In genomic region chr13:43595896-43596295, GRCm38 (mm10) we compare ENCODE assay signal across 9 mouse cellular contexts. TPM values are rescaled to one million over a fixed set of nuclear protein-coding genes. Genes with fewer than 3 reads are reported as not detected.
A peak's percentile ranks its signal among the peaks of the same experiment; 100 is the strongest.
DNase-seq lines count a peak whose midpoint lies in the region; ATAC-seq lines count a peak whose summit lies in the region.
"Had no signal": no experiment of that assay in that cellular context is flagged by ENCODE, and none has a peak within 500 bp of the region (broad histone marks: within the 10 kb centered on the region; RNA-seq: fewer than 3 reads in every experiment).

No protein-coding gene starts in this region.

- no peak for ATAC-seq in hindbrain, embryonic 12.5 days (ENCODE audit: low FRiP score)
- no peak for ATAC-seq in hindbrain, embryonic 14.5 days (ENCODE audit: low FRiP score)
- ATAC-seq in megakaryocyte progenitor cell, adult 5-6 weeks (replicated peaks; ENCODE audit: poor library complexity), result peak; percentile 92

- H3K4me2 ChIP-seq in hindbrain, embryonic 12.5 days (replicated peaks), result no peak overlapping the region
- no peak overlapping the region for H3K4me2 ChIP-seq in hindbrain, embryonic 14.5 days (replicated peaks)
- H3K4me2 ChIP-seq: limb, embryonic 15.5 days had no signal

- H3K36me3 ChIP-seq in hindbrain, embryonic 10.5 days, result no peaks in the 10 kb centered on the region
- H3K36me3 ChIP-seq in hindbrain, embryonic 12.5 days, result no peaks in the 10 kb centered on the region
- no peaks in the 10 kb centered on the region for H3K36me3 ChIP-seq in hindbrain, embryonic 14.5 days (replicated peaks; ENCODE audit: control insufficient read depth, insufficient read depth)
- H3K36me3 ChIP-seq: limb, embryonic 15.5 days had no signal

- H3K4me3 ChIP-seq in hindbrain, embryonic 10.5 days, result no peak overlapping the region
- no peak overlapping the region for H3K4me3 ChIP-seq in hindbrain, embryonic 12.5 days
- H3K4me3 ChIP-seq in hindbrain, embryonic 14.5 days (replicated peaks; ENCODE audit: low read length), result no peak overlapping the region
- H3K4me3 ChIP-seq: limb, embryonic 15.5 days had no signal

- H3K9me3 ChIP-seq in hindbrain, embryonic 10.5 days, result no peaks in the 10 kb centered on the region
- no peaks in the 10 kb centered on the region for H3K9me3 ChIP-seq in hindbrain, embryonic 12.5 days (replicated peaks)
- no peaks in the 10 kb centered on the region for H3K9me3 ChIP-seq in hindbrain, embryonic 14.5 days (ENCODE audit: control insufficient read depth, low read length)
- H3K9me3 ChIP-seq: limb, embryonic 15.5 days had no signal

- no peak overlapping the region for H3K9ac ChIP-seq in hindbrain, embryonic 12.5 days
- no peak overlapping the region for H3K9ac ChIP-seq in hindbrain, embryonic 14.5 days
- H3K9ac ChIP-seq: limb, embryonic 15.5 days had no signal

- H3K27me3 ChIP-seq in hindbrain, embryonic 10.5 days (ENCODE audit: insufficient read depth, poor library complexity, severe bottlenecking), result 0 out of 2 replicates have a peak, but pooled peaks cover 4% of the 10 kb centered on the region
- H3K27me3 ChIP-seq in hindbrain, embryonic 12.5 days, result no peaks in the 10 kb centered on the region
- H3K27me3 ChIP-seq in hindbrain, embryonic 14.5 days (ENCODE audit: control insufficient read depth, insufficient read depth, low read length), result no peaks in the 10 kb centered on the region
- H3K27me3 ChIP-seq: limb, embryonic 15.5 days had no signal

- no peak overlapping the region for H3K27ac ChIP-seq in hindbrain, embryonic 10.5 days
- H3K27ac ChIP-seq in hindbrain, embryonic 12.5 days, result no peak overlapping the region
- no peak overlapping the region for H3K27ac ChIP-seq in hindbrain, embryonic 14.5 days
- H3K27ac ChIP-seq: limb, embryonic 15.5 days had no signal

- 62% methylated on average over 4 of the region's 4 CpGs for WGBS in hindbrain, embryonic 10.5 days
- WGBS in hindbrain, embryonic 12.5 days, result 59% methylated on average over 4 of the region's 4 CpGs
- WGBS in hindbrain, embryonic 14.5 days, result 55% methylated on average over 4 of the region's 4 CpGs

- peaks cover 3% of the 10 kb centered on the region; the same call in 1 of the 2 replicates for H3K4me1 ChIP-seq in hindbrain, embryonic 10.5 days (replicated peaks)
- H3K4me1 ChIP-seq in hindbrain, embryonic 12.5 days, result no peaks in the 10 kb centered on the region
- H3K4me1 ChIP-seq in hindbrain, embryonic 14.5 days (replicated peaks; ENCODE audit: control insufficient read depth, insufficient read depth, low read length), result 0 out of 2 replicates have a peak, but pooled peaks cover 3% of the 10 kb centered on the region

- DNase-seq in hindbrain, embryonic 10.5 days (ENCODE audit: low spot score), result peak; percentile 56
- peak; percentile 67 for DNase-seq in A20 (ENCODE audit: low read depth, low spot score)
- DNase-seq in T-cell, adult 2 months (ENCODE audit: low spot score), result peak; percentile 50
- DNase-seq in cerebellum, postnatal 36 days, result peak; percentile 68 to 79
- DNase-seq in hindbrain, embryonic 14.5 days (ENCODE audit: low spot score), result peak; percentile 81
- DNase-seq in urinary bladder, postnatal 36 days (ENCODE audit: low spot score in 2 of 2), result peak; percentile 47 to 54

RNA-seq across cellular contexts. Expression of gene Rnf182, which starts 19.6 kb away (rescaled TPM):
- 4.6 and 6.6 TPM in 2 replicates for polyA plus RNA-seq in hindbrain, embryonic 10.5 days (2016; fragmentation: Nextera tagmentation; extraction: Ambion mirVana)
- 17.7 TPM in 2 replicates for polyA plus RNA-seq in hindbrain, embryonic 12.5 days (2016; fragmentation: Nextera tagmentation; extraction: Ambion mirVana)
- polyA plus RNA-seq in hindbrain, embryonic 14.5 days (2014; fragmentation: Nextera tagmentation; extraction: Ambion mirVana), result 35.6 and 35.8 TPM in 2 replicates
- not detected in 2 replicates for total RNA-seq in megakaryocyte progenitor cell, adult 5-6 weeks (2015)
- total RNA-seq in megakaryocyte progenitor cell, adult 5-6 weeks (2017), result not detected in 2 replicates

RNA-seq across cellular contexts. Expression of gene Mcur1, which starts 35.9 kb away (rescaled TPM):
- 7.3 and 8.9 TPM in 2 replicates for polyA plus RNA-seq in hindbrain, embryonic 10.5 days (2016; fragmentation: Nextera tagmentation; extraction: Ambion mirVana)
- 12.4 and 13.0 TPM in 2 replicates for polyA plus RNA-seq in hindbrain, embryonic 12.5 days (2016; fragmentation: Nextera tagmentation; extraction: Ambion mirVana)
- 8.6 and 9.5 TPM in 2 replicates for polyA plus RNA-seq in hindbrain, embryonic 14.5 days (2014; fragmentation: Nextera tagmentation; extraction: Ambion mirVana)
- 16.0 and 18.8 TPM in 2 replicates for total RNA-seq in megakaryocyte progenitor cell, adult 5-6 weeks (2015)
- 13.7 and 13.8 TPM in 2 replicates for total RNA-seq in megakaryocyte progenitor cell, adult 5-6 weeks (2017)
